Mouse (Mus musculus): ENCODE results near the gene Kdelr1. TPM values are rescaled to one million over a fixed set of nuclear protein-coding genes. Genes with fewer than 3 reads are reported as not detected.
"Not testable (repeated sequence)": the region's sequence is repeated elsewhere in the genome, so short reads cannot be mapped to it uniquely, and the experiment has no call there.

Kdelr1 gene
- polyA plus RNA-seq, 1 experiment from 2014 or later: 55.5 TPM

DNA sequence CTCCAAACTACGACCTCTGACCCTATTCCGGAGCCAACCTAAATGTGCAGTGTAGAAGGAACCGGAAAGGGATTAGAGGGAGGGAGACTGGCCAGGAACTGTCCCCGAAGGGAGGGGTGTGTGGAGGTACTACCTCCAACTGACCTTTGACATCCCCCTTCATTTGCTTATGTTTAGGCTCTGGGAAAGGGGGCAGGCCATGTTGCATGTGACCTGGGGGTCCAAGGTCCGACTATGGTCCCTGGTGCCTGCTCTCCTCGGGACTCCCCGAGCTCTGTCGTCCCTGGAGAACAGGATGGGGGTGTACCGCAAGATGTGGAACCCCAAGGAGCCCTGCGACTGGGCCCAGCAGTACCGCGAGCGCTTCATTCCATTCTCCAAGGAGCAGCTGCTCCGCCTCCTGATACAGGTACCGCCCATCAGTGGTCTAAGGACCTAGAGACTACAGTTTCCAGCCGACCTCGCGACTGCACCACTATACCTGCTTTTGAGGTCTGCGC lies 24.7 kb downstream of the Kdelr1 start:
- WGBS: 2% methylated on average over 19 of the region's 19 CpGs
- no peaks in the 10 kb centered on the region for H3K9me3 ChIP-seq (replicated peaks)

GRCm38 (mm10) chr7:45898125-45898524 lies 25.6 kb downstream of the Kdelr1 start:
- not testable (repeated sequence) for H3K27me3 ChIP-seq (replicated peaks); H3K9ac ChIP-seq; H3K4me3 ChIP-seq; H3K9me3 ChIP-seq (replicated peaks); H3K36me3 ChIP-seq; H3K4me1 ChIP-seq (replicated peaks); H3K27ac ChIP-seq (ENCODE audit: poor library complexity, severe bottlenecking); ATAC-seq (ENCODE audit: insufficient number of reproducible peaks, low FRiP score)
- 65% methylated on average over 4 of the region's 4 CpGs for WGBS
- peak overlapping the region; percentile 81 for H3K4me2 ChIP-seq

More for the DNA sequence above, 24.7 kb downstream of the Kdelr1 start:
- Histone ChIP-seq H3K27me3 (replicated peaks) (no peaks in the 10 kb centered on the region), H3K4me3 (peak overlapping the region; percentile 53), H3K9ac (peak overlapping the region; percentile 82), H3K4me2 (peak overlapping the region; percentile 81), H3K4me1 (replicated peaks) (0 out of 2 replicates have a peak, but pooled peaks cover 3% of the 10 kb centered on the region), H3K36me3 (no peaks in the 10 kb centered on the region), H3K27ac (ENCODE audit: poor library complexity, severe bottlenecking) (peak overlapping the region; percentile 50)
- ATAC-seq (ENCODE audit: insufficient number of reproducible peaks, low FRiP score): peak; percentile 60

DNA sequence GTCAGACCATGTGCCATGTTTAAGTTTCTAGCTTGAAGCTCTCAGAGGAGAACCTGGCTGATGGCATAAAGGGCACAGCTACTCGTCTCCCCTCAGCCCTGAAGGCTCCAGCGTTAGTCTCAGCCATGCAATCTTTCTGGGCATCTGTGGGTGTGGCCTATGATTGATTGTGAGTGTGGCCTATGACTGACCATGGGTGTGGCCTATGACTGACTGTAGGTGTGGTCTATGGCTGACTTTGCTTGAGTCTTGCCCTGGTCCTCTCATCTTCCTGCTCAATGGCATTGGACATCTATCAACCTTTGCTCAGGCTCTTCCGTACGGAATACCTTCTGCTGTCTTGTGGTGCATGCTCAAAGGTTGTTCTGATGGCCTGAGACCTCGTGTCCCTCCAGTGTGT lies 29.0 kb downstream of the Kdelr1 start:
- no peak overlapping the region for H3K27ac ChIP-seq (ENCODE audit: poor library complexity, severe bottlenecking)
- no peak overlapping the region for H3K4me3 ChIP-seq
- ATAC-seq (ENCODE audit: insufficient number of reproducible peaks, low FRiP score): no peak
- H3K9ac ChIP-seq: no peak overlapping the region
- WGBS: 45% methylated on average over 5 of the region's 5 CpGs
- no peaks in the 10 kb centered on the region for H3K36me3 ChIP-seq
- H3K4me2 ChIP-seq: no peak overlapping the region
- no peaks in the 10 kb centered on the region for H3K27me3 ChIP-seq (replicated peaks)
- 0 out of 2 replicates have a peak, but pooled peaks cover 3% of the 10 kb centered on the region for H3K4me1 ChIP-seq (replicated peaks)
- no peaks in the 10 kb centered on the region for H3K9me3 ChIP-seq (replicated peaks)

DNA sequence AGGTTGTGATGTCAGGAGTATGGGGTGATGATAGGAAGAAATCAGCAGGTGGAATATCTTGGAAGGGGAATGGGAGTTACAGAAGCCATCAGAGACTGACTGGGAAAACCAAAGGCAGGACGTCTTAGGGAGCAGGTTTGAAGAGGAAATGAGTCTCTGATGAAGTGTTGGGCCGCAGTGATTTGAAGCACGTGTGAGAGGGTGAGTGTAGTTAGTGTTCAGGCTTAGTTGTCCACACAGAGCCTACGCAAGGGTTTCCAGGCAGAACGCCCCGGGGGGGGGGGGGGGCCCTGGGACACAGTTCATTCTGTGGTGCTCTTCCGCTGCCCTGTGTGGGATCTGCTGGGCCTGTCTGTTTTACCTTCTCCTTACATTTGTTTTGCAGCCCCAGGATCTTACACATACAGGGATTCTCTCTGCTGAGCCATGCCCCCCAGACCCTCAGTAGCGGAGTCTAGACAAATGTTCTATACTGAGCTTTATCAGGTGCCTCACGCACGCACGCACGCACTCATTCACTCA lies 30.0 kb downstream of the Kdelr1 start:
- no peak overlapping the region for H3K4me2 ChIP-seq
- peaks cover 4% of the 10 kb centered on the region; the same call in 1 of the 2 replicates for H3K36me3 ChIP-seq
- no peak overlapping the region for H3K9ac ChIP-seq
- H3K27ac ChIP-seq (ENCODE audit: poor library complexity, severe bottlenecking): no peak overlapping the region
- no peak for ATAC-seq (ENCODE audit: insufficient number of reproducible peaks, low FRiP score)
- 69% methylated on average over 12 of the region's 12 CpGs for WGBS
- no peak overlapping the region for H3K4me3 ChIP-seq
- no peaks in the 10 kb centered on the region for H3K27me3 ChIP-seq (replicated peaks)
- no peaks in the 10 kb centered on the region for H3K9me3 ChIP-seq (replicated peaks)
- 0 out of 2 replicates have a peak, but pooled peaks cover 3% of the 10 kb centered on the region for H3K4me1 ChIP-seq (replicated peaks)

- 86% methylated on average over 9 of the region's 9 CpGs for WGBS
- Histone ChIP-seq H3K4me2 (no peak overlapping the region), H3K36me3 (peaks cover 32% of the 10 kb centered on the region), H3K9me3 (replicated peaks) (no peaks in the 10 kb centered on the region), H3K9ac (no peak overlapping the region), H3K4me3 (no peak overlapping the region), H3K27me3 (replicated peaks) (no peaks in the 10 kb centered on the region), H3K4me1 (replicated peaks) (no peaks in the 10 kb centered on the region), H3K27ac (ENCODE audit: poor library complexity, severe bottlenecking) (no peak overlapping the region)
- ATAC-seq (ENCODE audit: insufficient number of reproducible peaks, low FRiP score): no peak
Measured at GRCm38 (mm10) chr7:45906622-45907021, 34.0 kb downstream of the Kdelr1 start.

DNA sequence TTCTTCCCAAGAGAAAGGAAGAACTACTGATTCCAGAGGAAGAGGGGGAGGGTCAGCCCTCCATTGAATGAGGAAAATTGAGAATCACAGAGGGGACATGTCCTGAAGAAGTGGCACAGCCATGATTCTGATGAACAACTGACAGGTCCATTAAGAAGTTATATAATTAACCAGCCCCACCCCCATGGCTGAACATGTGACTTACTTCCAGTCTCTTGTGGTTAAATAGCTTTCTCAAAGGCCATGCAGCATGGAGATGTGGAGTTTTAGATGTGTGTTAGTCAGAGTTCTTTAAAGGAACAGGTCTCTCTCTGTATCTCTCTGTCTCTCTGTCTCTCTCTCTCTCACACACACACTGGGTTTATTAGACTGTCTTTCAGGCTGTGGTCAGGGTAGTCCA lies 35.8 kb downstream of the Kdelr1 start:
- Histone ChIP-seq H3K9ac (no peak overlapping the region), H3K27me3 (replicated peaks) (no peaks in the 10 kb centered on the region), H3K4me1 (replicated peaks) (no peaks in the 10 kb centered on the region), H3K9me3 (replicated peaks) (no peaks in the 10 kb centered on the region), H3K4me2 (no peak overlapping the region), H3K4me3 (no peak overlapping the region), H3K36me3 (peaks cover 36% of the 10 kb centered on the region), H3K27ac (ENCODE audit: poor library complexity, severe bottlenecking) (no peak overlapping the region)
- ATAC-seq (ENCODE audit: insufficient number of reproducible peaks, low FRiP score): no peak

GRCm38 (mm10) chr7:45909145-45909544 lies 36.6 kb downstream of the Kdelr1 start:
- Histone ChIP-seq H3K9ac (no peak overlapping the region), H3K4me1 (replicated peaks) (no peaks in the 10 kb centered on the region), H3K9me3 (replicated peaks) (no peaks in the 10 kb centered on the region), H3K27me3 (replicated peaks) (no peaks in the 10 kb centered on the region), H3K27ac (ENCODE audit: poor library complexity, severe bottlenecking) (no peak overlapping the region), H3K4me3 (no peak overlapping the region), H3K4me2 (no peak overlapping the region), H3K36me3 (peaks cover 43% of the 10 kb centered on the region)
- 83% methylated on average over 16 of the region's 16 CpGs for WGBS
- no peak for ATAC-seq (ENCODE audit: insufficient number of reproducible peaks, low FRiP score)

GRCm38 (mm10) chr7:45914067-45914466 lies 41.5 kb downstream of the Kdelr1 start:
- no peak for ATAC-seq (ENCODE audit: insufficient number of reproducible peaks, low FRiP score)
- Histone ChIP-seq H3K4me3 (no peak overlapping the region), H3K36me3 (peaks cover 40% of the 10 kb centered on the region), H3K4me2 (no peak overlapping the region), H3K9ac (no peak overlapping the region), H3K9me3 (replicated peaks) (no peaks in the 10 kb centered on the region), H3K27me3 (replicated peaks) (no peaks in the 10 kb centered on the region), H3K27ac (ENCODE audit: poor library complexity, severe bottlenecking) (no peak overlapping the region), H3K4me1 (replicated peaks) (peaks cover 19% of the 10 kb centered on the region)
- WGBS: 85% methylated on average over 6 of the region's 6 CpGs

GRCm38 (mm10) chr7:45915011-45915410 lies 42.4 kb downstream of the Kdelr1 start:
- WGBS: 85% methylated on average over 5 of the region's 5 CpGs

DNA sequence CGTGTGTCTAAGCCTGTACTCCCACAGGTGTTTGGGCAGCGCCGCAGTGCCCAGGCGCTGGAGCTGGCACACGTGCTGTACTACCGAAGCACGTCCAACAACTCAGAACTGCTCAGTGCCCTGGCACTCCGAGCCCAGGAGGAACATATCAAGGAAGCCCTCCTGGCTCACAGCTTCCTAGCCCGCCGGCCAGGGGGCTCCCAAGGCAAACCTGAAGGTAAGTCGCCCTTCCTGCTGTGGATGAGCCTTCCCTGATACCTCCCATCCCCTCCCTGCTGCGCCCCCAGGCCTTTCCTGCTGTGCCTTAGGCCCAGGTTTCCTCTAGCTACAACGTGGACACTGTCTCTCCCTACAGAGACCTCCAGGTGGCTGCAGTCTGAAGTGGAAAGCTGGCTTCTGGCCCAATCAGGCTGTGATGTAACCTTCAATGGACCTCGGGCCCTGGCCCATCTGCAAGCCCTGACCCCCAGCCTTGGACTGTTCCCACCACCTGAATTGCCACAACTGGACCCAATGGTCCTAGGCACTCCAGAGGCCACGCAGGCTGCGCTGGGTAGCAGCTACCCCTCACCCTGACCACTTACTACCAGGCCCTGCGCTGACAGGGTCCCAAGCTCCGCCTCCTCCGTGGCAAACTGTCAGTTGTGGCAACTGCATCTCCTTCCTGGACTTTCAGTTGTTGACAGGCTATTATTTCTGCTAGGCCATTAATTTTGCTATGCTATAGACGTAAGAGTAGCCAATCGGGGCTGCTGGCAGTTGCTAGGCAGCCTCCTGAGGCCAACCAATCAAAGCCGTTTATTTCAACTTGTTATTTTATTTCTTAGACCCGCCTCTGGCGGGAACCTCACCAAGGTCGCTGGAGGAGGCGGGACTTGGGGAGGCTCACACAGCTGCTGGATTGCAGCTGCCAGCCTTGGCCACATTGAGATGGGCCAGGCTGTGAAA lies 43.8 kb downstream of the Kdelr1 start:
- Histone ChIP-seq H3K4me1 (replicated peaks) (peaks cover 34% of the 10 kb centered on the region), H3K4me3 (peak overlapping the region; percentile 34), H3K4me2 (peak overlapping the region; percentile 61), H3K9me3 (replicated peaks) (no peaks in the 10 kb centered on the region), H3K27ac (ENCODE audit: poor library complexity, severe bottlenecking) (peak overlapping the region; percentile 42; the same call in 1 of the 2 replicates), H3K9ac (peak overlapping the region; percentile 59), H3K36me3 (peaks cover 18% of the 10 kb centered on the region), H3K27me3 (replicated peaks) (no peaks in the 10 kb centered on the region)
- WGBS: 37% methylated on average over 26 of the region's 26 CpGs
- peak; percentile 49 for ATAC-seq (ENCODE audit: insufficient number of reproducible peaks, low FRiP score)

More at GRCm38 (mm10) chr7:45915011-45915410, 42.4 kb downstream of the Kdelr1 start:
- no peak overlapping the region for H3K4me3 ChIP-seq
- no peak overlapping the region for H3K4me2 ChIP-seq
- H3K36me3 ChIP-seq: peaks cover 31% of the 10 kb centered on the region
- H3K4me1 ChIP-seq (replicated peaks): peaks cover 26% of the 10 kb centered on the region
- no peaks in the 10 kb centered on the region for H3K9me3 ChIP-seq (replicated peaks)
- no peak overlapping the region for H3K9ac ChIP-seq
- no peak overlapping the region for H3K27ac ChIP-seq (ENCODE audit: poor library complexity, severe bottlenecking)
- no peaks in the 10 kb centered on the region for H3K27me3 ChIP-seq (replicated peaks)
- ATAC-seq (ENCODE audit: insufficient number of reproducible peaks, low FRiP score): no peak

GRCm38 (mm10) chr7:45917004-45917704 lies 44.6 kb downstream of the Kdelr1 start:
- Histone ChIP-seq H3K4me2 (peak overlapping the region; percentile 61), H3K4me1 (replicated peaks) (peaks cover 41% of the 10 kb centered on the region), H3K4me3 (no peak overlapping the region), H3K36me3 (peaks cover 17% of the 10 kb centered on the region), H3K27me3 (replicated peaks) (no peaks in the 10 kb centered on the region), H3K27ac (ENCODE audit: poor library complexity, severe bottlenecking) (peak overlapping the region; percentile 42), H3K9me3 (replicated peaks) (no peaks in the 10 kb centered on the region), H3K9ac (peak overlapping the region; percentile 59)
- ATAC-seq (ENCODE audit: insufficient number of reproducible peaks, low FRiP score): no peak
- 34% methylated on average over 13 of the region's 13 CpGs for WGBS
